ENCODE assay signal across 21 mouse cellular contexts in the genomic region with DNA sequence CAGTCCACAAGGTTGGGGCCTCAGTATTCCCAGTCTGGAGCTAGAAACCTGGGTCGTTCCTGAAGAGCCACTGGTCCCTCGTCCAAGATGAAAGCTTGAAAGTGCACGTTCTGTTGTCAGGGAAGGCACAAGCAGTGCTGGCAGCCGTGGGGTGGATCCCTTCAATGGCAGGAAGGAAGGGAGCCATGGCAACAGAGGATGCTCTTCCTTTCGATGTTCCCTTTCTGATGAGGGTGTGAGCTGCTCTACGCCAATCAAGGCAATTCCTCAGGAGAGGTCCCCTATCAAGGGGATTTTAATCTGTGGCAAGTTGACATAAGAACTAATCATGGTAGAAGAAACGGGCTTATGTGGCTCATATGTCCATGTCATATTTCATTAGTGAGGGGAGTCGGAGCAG.
DNase-seq lines count a peak whose midpoint lies in the region; ATAC-seq and TF ChIP-seq lines count a peak whose summit lies in the region.
"Had no signal": no experiment of that assay in that cellular context is flagged by ENCODE, and none has a peak within 500 bp of the region (broad histone marks: within the 10 kb centered on the region; RNA-seq: fewer than 3 reads in every experiment).

No protein-coding gene starts in this region.

- no peak for TF ChIP-seq POLR2A in brain, embryonic 14.5 days (IDR thresholded peaks at IDR 0.05; ENCODE audit: borderline replicate concordance, extremely low read depth, insufficient read depth, insufficient read length, poor library complexity, severe bottlenecking)

- no peaks in the 10 kb centered on the region for H3K27me3 ChIP-seq in midbrain, embryonic 15.5 days (replicated peaks)
- H3K27me3 ChIP-seq: CH12.LX; embryonic facial prominence, embryonic 13.5 days; stomach, embryonic 15.5 days had no signal

- H3K4me1 ChIP-seq in midbrain, embryonic 15.5 days = no peaks in the 10 kb centered on the region
- H3K4me1 ChIP-seq: stomach, embryonic 15.5 days had no signal

- 61% methylated on average over 8 of the region's 8 CpGs for WGBS in midbrain, embryonic 15.5 days

- no peaks in the 10 kb centered on the region for H3K9me3 ChIP-seq in midbrain, embryonic 15.5 days
- H3K9me3 ChIP-seq: embryonic facial prominence, embryonic 13.5 days; stomach, embryonic 15.5 days had no signal

- H3K4me3 ChIP-seq in midbrain, embryonic 15.5 days = no peak overlapping the region
- H3K4me3 ChIP-seq: embryonic facial prominence, embryonic 13.5 days; stomach, embryonic 15.5 days had no signal

- intact Hi-C loops in heart, postnatal 25 days (cut with DNase I) = no loop called here

- H3K36me3 ChIP-seq in midbrain, embryonic 15.5 days (replicated peaks) = no peaks in the 10 kb centered on the region
- H3K36me3 ChIP-seq: embryonic facial prominence, embryonic 13.5 days; G1E; stomach, embryonic 15.5 days had no signal

- no peak overlapping the region for H3K27ac ChIP-seq in midbrain, embryonic 15.5 days
- H3K27ac ChIP-seq: embryonic facial prominence, embryonic 13.5 days; stomach, embryonic 15.5 days had no signal

- TF ChIP-seq CTCF in brain, embryonic 14.5 days (IDR thresholded peaks at IDR 0.05; ENCODE audit: borderline replicate concordance, extremely low read depth, insufficient read depth, insufficient read length) = no peak

- peak; percentile 62 for DNase-seq in heart, adult 11 months
- no peak for DNase-seq in heart, postnatal 25 days (ENCODE audit: low spot score)
- DNase-seq in kidney, postnatal 14 days = peak; percentile 18
- no peak for DNase-seq in kidney, adult 9 months
- DNase-seq in brain, embryonic 14.5 days (ENCODE audit: low read depth) = peak; percentile 31
- DNase-seq: adrenal gland, postnatal 25 days; B cell, adult 2 months; cerebellum, adult 11 months; cerebellum, postnatal 10 days; gastrocnemius, postnatal 36 days; heart, postnatal 36 days; kidney, adult 8-10 months; layer of hippocampus, postnatal 36 days; thymus, postnatal 25 days had no signal

- H3K4me2 ChIP-seq in midbrain, embryonic 15.5 days = no peak overlapping the region
- H3K4me2 ChIP-seq: embryonic facial prominence, embryonic 13.5 days; stomach, embryonic 15.5 days had no signal

- no peak overlapping the region for H3K9ac ChIP-seq in midbrain, embryonic 15.5 days
- H3K9ac ChIP-seq: embryonic facial prominence, embryonic 13.5 days; stomach, embryonic 15.5 days had no signal

- peak; percentile 51; the same call in 1 of the 2 replicates for ATAC-seq in midbrain, embryonic 15.5 days (replicated peaks)
- ATAC-seq in cerebellum, adult (ENCODE audit: insufficient number of reproducible peaks, low FRiP score, low TSS enrichment) = no peak
- ATAC-seq: activated CD4-positive, CD25-positive, alpha-beta regulatory T cell, adult 4 months had no signal

Comparison
In these comparisons a context has a peak if more than half of its experiments do, and no peak if none do; other contexts are left out.
1. DNase-seq: peak in heart, adult 11 months (single experiment), kidney, postnatal 14 days (single experiment) and brain, embryonic 14.5 days (single experiment); none in heart, postnatal 25 days (single experiment) and kidney, adult 9 months (single experiment).